Mouse (Mus musculus) T-helper 17 cell (primary cell): ENCODE data around the gene Ccl6.

Source experiments
- in situ Hi-C, 2 experiments: fragments of 300-600 bp; cut with MboI, MseI; formaldehyde crosslinking; loops; 1 replicate in 1 of 2; 2 replicates in 1 of 2; pipeline ENCODE4 v1.15.1; 2025; ENCODE audit warnings: high pct_unique_total_duplicates in 2 of 2

Gene Ccl6

GRCm38 (mm10) chr11:83597796-83598195 is 4.9 kb upstream of the Ccl6 start:
- in situ Hi-C loops: no loop called here

GRCm38 (mm10) chr11:83595669-83596455 is 3.0 kb upstream of the Ccl6 start:
- in situ Hi-C loops: no loop called here

GRCm38 (mm10) chr11:83593453-83593852 is 566 bp upstream of the Ccl6 start:
- in situ Hi-C loops: no loop called here

- in situ Hi-C loops: no loop called here
Measured at GRCm38 (mm10) chr11:83584232-83584631, 8.7 kb downstream of the Ccl6 start.

- in situ Hi-C loops: no loop called here
Measured at GRCm38 (mm10) chr11:83583450-83583754, 9.5 kb downstream of the Ccl6 start.

- in situ Hi-C loops: no loop called here
Measured at GRCm38 (mm10) chr11:83582626-83583449, 10.0 kb downstream of the Ccl6 start.

GRCm38 (mm10) chr11:83581626-83582610 is 11.0 kb downstream of the Ccl6 start:
- in situ Hi-C loops: no loop called here

- in situ Hi-C loops: no loop called here
Measured at GRCm38 (mm10) chr11:83580699-83581232, 12.1 kb downstream of the Ccl6 start.

- in situ Hi-C loops: loop anchor here in 1 of 2 experiments (10.0 kb wide), 1 partner anchor 136 kb away; no protein-coding TSS in a partner anchor
Measured at GRCm38 (mm10) chr11:83578999-83579398, 13.9 kb downstream of the Ccl6 start.

GRCm38 (mm10) chr11:83578186-83578760 is 14.6 kb downstream of the Ccl6 start, which contains the start of gene Ccl9:
Gene Ccl9, minus strand, starts transcription at chr11:83578636.
- in situ Hi-C loops: loop anchor here in 1 of 2 experiments (10.0 kb wide), 1 partner anchor 137 kb away; no protein-coding TSS in a partner anchor

- in situ Hi-C loops: loop anchor here in 1 of 2 experiments (10.0 kb wide), 1 partner anchor 138 kb away; no protein-coding TSS in a partner anchor
Measured at GRCm38 (mm10) chr11:83576927-83577555, 15.8 kb downstream of the Ccl6 start.

GRCm38 (mm10) chr11:83572834-83573233 is 20.1 kb downstream of the Ccl6 start:
- in situ Hi-C loops: loop anchor here in 1 of 2 experiments (10.0 kb wide), 1 partner anchor 142 kb away; no protein-coding TSS in a partner anchor

GRCm38 (mm10) chr11:83572223-83572622 is 20.7 kb downstream of the Ccl6 start:
- in situ Hi-C loops: loop anchor here in 1 of 2 experiments (10.0 kb wide), 1 partner anchor 143 kb away; no protein-coding TSS in a partner anchor

GRCm38 (mm10) chr11:83570189-83570588 is 22.7 kb downstream of the Ccl6 start:
- in situ Hi-C loops: loop anchor here in 1 of 2 experiments (10.0 kb wide), 1 partner anchor 145 kb away; no protein-coding TSS in a partner anchor

GRCm38 (mm10) chr11:83569249-83569648 is 23.6 kb downstream of the Ccl6 start:
- in situ Hi-C loops: loop anchor here in 1 of 2 experiments (10.0 kb wide), 1 partner anchor 176 kb away; the partner anchor contains the start of gene Wfdc21

- in situ Hi-C loops: loop anchor here in 1 of 2 experiments (10.0 kb wide), 1 partner anchor 176 kb away; the partner anchor contains the start of gene Wfdc21
Measured at GRCm38 (mm10) chr11:83568786-83569185, 24.1 kb downstream of the Ccl6 start.

GRCm38 (mm10) chr11:83568061-83568460 is 24.8 kb downstream of the Ccl6 start:
- in situ Hi-C loops: loop anchor here in 1 of 2 experiments (10.0 kb wide), 1 partner anchor 177 kb away; the partner anchor contains the start of gene Wfdc21

- in situ Hi-C loops: loop anchor here in 1 of 2 experiments (10.0 kb wide), 1 partner anchor 177 kb away; the partner anchor contains the start of gene Wfdc21
Measured at GRCm38 (mm10) chr11:83567311-83567710, 25.6 kb downstream of the Ccl6 start.

- in situ Hi-C loops: loop anchor here in 1 of 2 experiments (10.0 kb wide), 1 partner anchor 178 kb away; the partner anchor contains the start of gene Wfdc21
Measured at GRCm38 (mm10) chr11:83566617-83567016, 26.3 kb downstream of the Ccl6 start.
